ENCODE assay signal across 7 mouse cellular contexts in genomic region chr11:50669542-50670362, GRCm38 (mm10).
DNase-seq lines count a peak whose midpoint lies in the region; ATAC-seq and TF ChIP-seq lines count a peak whose summit lies in the region.

No protein-coding gene starts in this region.

- H3K27me3 ChIP-seq in midbrain, embryonic 16.5 days (ENCODE audit: control insufficient read depth, insufficient read depth, low read depth, low read length), result no peaks in the 10 kb centered on the region
- no peaks in the 10 kb centered on the region for H3K27me3 ChIP-seq in midbrain, embryonic 11.5 days (ENCODE audit: control insufficient read depth, insufficient read depth, low read length)
- no peaks in the 10 kb centered on the region for H3K27me3 ChIP-seq in heart, embryonic 16.5 days (ENCODE audit: control insufficient read depth, insufficient read depth, low read length)
- H3K27me3 ChIP-seq in limb, embryonic 14.5 days (ENCODE audit: control insufficient read depth, insufficient read depth, low read length), result no peaks in the 10 kb centered on the region
- no peaks in the 10 kb centered on the region for H3K27me3 ChIP-seq in stomach, postnatal 0 days (ENCODE audit: control insufficient read depth, insufficient read depth, low read length)

- WGBS in midbrain, embryonic 16.5 days, result 82% methylated on average over 9 of the region's 9 CpGs
- 84% methylated on average over 9 of the region's 9 CpGs for WGBS in midbrain, embryonic 11.5 days
- WGBS in heart, embryonic 16.5 days, result 59% methylated on average over 9 of the region's 9 CpGs
- 65% methylated on average over 9 of the region's 9 CpGs for WGBS in limb, embryonic 14.5 days
- 59% methylated on average over 9 of the region's 9 CpGs for WGBS in stomach, postnatal 0 days

- ATAC-seq in midbrain, embryonic 16.5 days, result peak; percentile 64; the same call in 1 of the 2 replicates
- no peak for ATAC-seq in midbrain, embryonic 11.5 days (ENCODE audit: low FRiP score)
- peak; percentile 88 for ATAC-seq in heart, embryonic 16.5 days (replicated peaks; ENCODE audit: extremely low read depth, insufficient read depth, low FRiP score)
- ATAC-seq in limb, embryonic 14.5 days (ENCODE audit: low FRiP score, low read depth), result 0 out of 2 replicates have a peak, but pooled peaks have one; percentile 16
- peak; percentile 39; the same call in 1 of the 2 replicates for ATAC-seq in stomach, postnatal 0 days (ENCODE audit: low FRiP score, low TSS enrichment)
- no peak for ATAC-seq in erythroblast, adult 5-6 weeks (replicated peaks; ENCODE audit: low FRiP score, poor library complexity, severe bottlenecking)

- no peak; the same call in 1 of the 2 replicates for TF ChIP-seq CTCF in stomach, postnatal 0 days (IDR thresholded peaks at IDR 0.05; ENCODE audit: low read depth)

- no peak overlapping the region for H3K4me2 ChIP-seq in midbrain, embryonic 16.5 days (ENCODE audit: low read length)
- H3K4me2 ChIP-seq in midbrain, embryonic 11.5 days, result no peak overlapping the region
- no peak overlapping the region for H3K4me2 ChIP-seq in heart, embryonic 16.5 days (ENCODE audit: low read depth, low read length)
- no peak overlapping the region for H3K4me2 ChIP-seq in limb, embryonic 14.5 days (replicated peaks; ENCODE audit: low read depth, low read length, severe bottlenecking)
- no peak overlapping the region for H3K4me2 ChIP-seq in stomach, postnatal 0 days (replicated peaks; ENCODE audit: low read depth)

- no peak overlapping the region for H3K27ac ChIP-seq in midbrain, embryonic 16.5 days (ENCODE audit: low read length)
- H3K27ac ChIP-seq in midbrain, embryonic 11.5 days (ENCODE audit: low read depth, low read length), result no peak overlapping the region
- H3K27ac ChIP-seq in heart, embryonic 16.5 days (ENCODE audit: low read length), result peak overlapping the region; percentile 74
- no peak overlapping the region for H3K27ac ChIP-seq in limb, embryonic 14.5 days (replicated peaks; ENCODE audit: low read depth, low read length)
- peak overlapping the region; percentile 2; the same call in 1 of the 2 replicates for H3K27ac ChIP-seq in stomach, postnatal 0 days (replicated peaks)

- TF ChIP-seq POLR2A in limb, embryonic 14.5 days (IDR thresholded peaks at IDR 0.05; ENCODE audit: borderline replicate concordance, extremely low read depth, insufficient read depth, insufficient read length), result no peak

- no peaks in the 10 kb centered on the region for H3K36me3 ChIP-seq in midbrain, embryonic 16.5 days (ENCODE audit: control insufficient read depth, insufficient read depth, low read length)
- no peaks in the 10 kb centered on the region for H3K36me3 ChIP-seq in midbrain, embryonic 11.5 days (ENCODE audit: control insufficient read depth, insufficient read depth, low read length)
- H3K36me3 ChIP-seq in heart, embryonic 16.5 days (ENCODE audit: control insufficient read depth, insufficient read depth), result no peaks in the 10 kb centered on the region
- no peaks in the 10 kb centered on the region; the same call in 1 of the 2 replicates for H3K36me3 ChIP-seq in limb, embryonic 14.5 days (ENCODE audit: control insufficient read depth, insufficient read depth, low read length)
- H3K36me3 ChIP-seq in stomach, postnatal 0 days (ENCODE audit: control insufficient read depth, insufficient read depth, low read length), result no peaks in the 10 kb centered on the region

- H3K9ac ChIP-seq in midbrain, embryonic 16.5 days (ENCODE audit: low read depth, low read length), result no peak overlapping the region
- H3K9ac ChIP-seq in midbrain, embryonic 11.5 days (ENCODE audit: low read length), result no peak overlapping the region
- H3K9ac ChIP-seq in heart, embryonic 16.5 days (ENCODE audit: low read length), result no peak overlapping the region
- no peak overlapping the region for H3K9ac ChIP-seq in limb, embryonic 14.5 days (ENCODE audit: low read depth, low read length, severe bottlenecking)
- no peak overlapping the region for H3K9ac ChIP-seq in stomach, postnatal 0 days (ENCODE audit: low read length)

- H3K9me3 ChIP-seq in midbrain, embryonic 16.5 days (replicated peaks; ENCODE audit: control insufficient read depth, low read length, poor library complexity, severe bottlenecking), result no peaks in the 10 kb centered on the region
- no peaks in the 10 kb centered on the region for H3K9me3 ChIP-seq in midbrain, embryonic 11.5 days (ENCODE audit: control insufficient read depth, low read length)
- no peaks in the 10 kb centered on the region for H3K9me3 ChIP-seq in heart, embryonic 16.5 days (replicated peaks; ENCODE audit: control insufficient read depth, low read length)
- no peaks in the 10 kb centered on the region for H3K9me3 ChIP-seq in limb, embryonic 14.5 days (ENCODE audit: control insufficient read depth, low read length)
- no peaks in the 10 kb centered on the region for H3K9me3 ChIP-seq in stomach, postnatal 0 days (ENCODE audit: control insufficient read depth, low read length)

- H3K4me1 ChIP-seq in midbrain, embryonic 16.5 days (ENCODE audit: control insufficient read depth, insufficient read depth, low read length), result peaks cover 3% of the 10 kb centered on the region; the same call in 1 of the 2 replicates
- H3K4me1 ChIP-seq in midbrain, embryonic 11.5 days (ENCODE audit: control insufficient read depth, insufficient read depth, low read length), result no peaks in the 10 kb centered on the region
- H3K4me1 ChIP-seq in heart, embryonic 16.5 days (ENCODE audit: control insufficient read depth, insufficient read depth, low read length), result peaks cover 30% of the 10 kb centered on the region
- H3K4me1 ChIP-seq in limb, embryonic 14.5 days (ENCODE audit: control insufficient read depth, insufficient read depth, low read length), result 0 out of 2 replicates have a peak, but pooled peaks cover 2% of the 10 kb centered on the region
- peaks cover 3% of the 10 kb centered on the region; the same call in 1 of the 2 replicates for H3K4me1 ChIP-seq in stomach, postnatal 0 days (replicated peaks; ENCODE audit: control insufficient read depth, insufficient read depth)

- no peak overlapping the region for H3K4me3 ChIP-seq in midbrain, embryonic 16.5 days (ENCODE audit: low read depth, low read length)
- H3K4me3 ChIP-seq in midbrain, embryonic 11.5 days (ENCODE audit: low read depth, low read length), result no peak overlapping the region
- H3K4me3 ChIP-seq in heart, embryonic 16.5 days (ENCODE audit: low read length), result no peak overlapping the region
- no peak overlapping the region for H3K4me3 ChIP-seq in limb, embryonic 14.5 days (replicated peaks; ENCODE audit: low read length)
- H3K4me3 ChIP-seq in stomach, postnatal 0 days (ENCODE audit: low read depth, low read length), result no peak overlapping the region

- no peak for TF ChIP-seq EP300 in stomach, postnatal 0 days (optimal IDR thresholded peaks at IDR 0.05)

- no peak for DNase-seq in midbrain, embryonic 11.5 days (ENCODE audit: low spot score, missing footprints)
- peak; percentile 92 for DNase-seq in cerebellum, adult 9-10 months
- peak; percentile 24 for DNase-seq in limb, embryonic 14.5 days (ENCODE audit: low spot score)
- peak; percentile 53 for DNase-seq in stomach, postnatal 0 days (ENCODE audit: low spot score)

Comparison
In these comparisons a context has a peak if more than half of its experiments do, and no peak if none do; other contexts are left out.
1. ATAC-seq: peak in midbrain, embryonic 16.5 days (single experiment), heart, embryonic 16.5 days (single experiment), limb, embryonic 14.5 days (single experiment) and stomach, postnatal 0 days (single experiment); none in midbrain, embryonic 11.5 days (single experiment) and erythroblast, adult 5-6 weeks (single experiment).
2. H3K27ac ChIP-seq: peak in heart, embryonic 16.5 days (single experiment) and stomach, postnatal 0 days (single experiment); none in midbrain, embryonic 16.5 days (single experiment), midbrain, embryonic 11.5 days (single experiment) and limb, embryonic 14.5 days (single experiment).